Mouse (Mus musculus) inflammation-experienced regulatory T-cells, adult 16 weeks (primary cell): ENCODE measurements around the gene R3hdml. TPM values are rescaled to one million over a fixed set of nuclear protein-coding genes. Genes with fewer than 3 reads are reported as not detected.

Source experiments
- polyA plus RNA-seq: library from polyadenylated mRNA; unstranded; fragments of 100-300 nt; shearing (Covaris generic); gene quantifications from one replicate; pipeline ENCODE4 v1.2.1, GENCODE M21; 2017

Gene R3hdml
- not detected for polyA plus RNA-seq

GRCm38 (mm10) chr2:163492018-163492417 lies at the start of gene R3hdml:
TSS of gene R3hdml (plus strand) at chr2:163492318.

GRCm38 (mm10) chr2:163472466-163472851 lies 19.7 kb upstream of the R3hdml start, which contains the start of gene Fitm2:
TSS of gene Fitm2 (minus strand) at chr2:163472629.

GRCm38 (mm10) chr2:163506300-163507004 lies 14.3 kb downstream of the R3hdml start, which contains the start of gene Hnf4a:
TSS of gene Hnf4a (plus strand) at chr2:163506808.

Other genes starting within 250 kb of the R3hdml start
- gene Jph2, start 94.3 kb upstream of the R3hdml start, polyA plus RNA-seq: not detected
- 108 TPM for gene Oser1, start 67.6 kb upstream of the R3hdml start, polyA plus RNA-seq
- not detected for gene Gdap1l1, start 53.8 kb upstream of the R3hdml start, polyA plus RNA-seq
- 5.1 TPM for gene Fitm2, start 19.7 kb upstream of the R3hdml start, polyA plus RNA-seq
- not detected for gene Hnf4a, start 14.5 kb downstream of the R3hdml start, polyA plus RNA-seq
- gene Ttpal, start 110.0 kb downstream of the R3hdml start, polyA plus RNA-seq: 82.8 TPM
- gene Serinc3, start 152.8 kb downstream of the R3hdml start, polyA plus RNA-seq: 944 TPM
- gene Pkig, start 166.1 kb downstream of the R3hdml start, polyA plus RNA-seq: 7.7 TPM